Mouse (Mus musculus) embryonic facial prominence, embryonic 11.5 days (tissue): Measurements from ENCODE around the gene Ltf. TPM values are rescaled to one million over a fixed set of nuclear protein-coding genes. Genes with fewer than 3 reads are reported as not detected.

Source experiments
- ATAC-seq: fragments of 200-750 bp; cut with Nextera tagmentation; replicated peaks from 2 replicates; pipeline ENCODE4 v1.8.0; 2017; ENCODE audit warnings: low read depth; ENCODE audit not compliant: insufficient number of reproducible peaks, low FRiP score, low TSS enrichment
- DNase-seq: peaks from one replicate; pipeline ENCODE4 v3.0.0-alpha.2; 2015; ENCODE audit warnings: low spot score
- H3K27ac ChIP-seq: fragments of 300-500 bp; sonication (generic); replicated peaks from 2 replicates; pipeline ENCODE4 v1.5.1; 2014; ENCODE audit warnings: mild to moderate bottlenecking, low read depth, low read length, control low read depth
- H3K27me3 ChIP-seq: fragments of 300-500 bp; sonication (generic); 2 replicates; pipeline ENCODE4 v1.6.1; 2014; ENCODE audit warnings: mild to moderate bottlenecking, low read length, moderate library complexity, mixed read lengths; ENCODE audit not compliant: control insufficient read depth, insufficient read depth
- H3K36me3 ChIP-seq: fragments of 300-500 bp; sonication (generic); replicated peaks from 2 replicates; pipeline ENCODE4 v1.6.1; 2014; ENCODE audit warnings: low read depth, mild to moderate bottlenecking, low read length, moderate library complexity, mixed read lengths; ENCODE audit not compliant: control insufficient read depth, insufficient read depth
- H3K4me1 ChIP-seq: fragments of 300-500 bp; sonication (generic); 2 replicates; pipeline ENCODE4 v1.6.1; 2014; ENCODE audit warnings: low read length, mixed read lengths; ENCODE audit not compliant: control insufficient read depth, insufficient read depth
- H3K4me2 ChIP-seq: fragments of 300-500 bp; sonication (generic); 2 replicates; pipeline ENCODE4 v1.6.1; 2014; ENCODE audit warnings: low read depth, mild to moderate bottlenecking, control low read depth, low read length, moderate library complexity
- H3K4me3 ChIP-seq: fragments of 300-500 bp; sonication (generic); 2 replicates; pipeline ENCODE4 v1.5.1; 2014; ENCODE audit warnings: low read depth, low read length, control low read depth
- H3K9ac ChIP-seq: fragments of 300-500 bp; sonication (generic); replicated peaks from 2 replicates; pipeline ENCODE4 v1.6.1; 2014; ENCODE audit warnings: mild to moderate bottlenecking, control low read depth, low read length
- H3K9me3 ChIP-seq: fragments of 300-500 bp; sonication (generic); replicated peaks from 2 replicates; pipeline ENCODE4 v1.6.1; 2016; ENCODE audit warnings: mild to moderate bottlenecking, low read length, inconsistent platforms, mixed read lengths; ENCODE audit not compliant: control insufficient read depth
- WGBS: fragments of 180-500 bp; shearing (Covaris S2); extraction: QIAGEN DNeasy Blood & Tissue Kit; methylation state at CpG from one replicate; pipeline ENCODE4 v1.1.7; 2014; 5-methylcytosine and 5-hydroxymethylcytosine counted together
- polyA plus RNA-seq: library from polyadenylated mRNA; unstranded; fragments of >200 nt; fragmentation: Nextera tagmentation; extraction: Ambion mirVana; gene quantifications from 2 replicates; pipeline ENCODE4 v1.2.1, GENCODE M21; 2014

Gene Ltf
- polyA plus RNA-seq, 1 experiment from 2014 or later = 1.1 TPM

DNA sequence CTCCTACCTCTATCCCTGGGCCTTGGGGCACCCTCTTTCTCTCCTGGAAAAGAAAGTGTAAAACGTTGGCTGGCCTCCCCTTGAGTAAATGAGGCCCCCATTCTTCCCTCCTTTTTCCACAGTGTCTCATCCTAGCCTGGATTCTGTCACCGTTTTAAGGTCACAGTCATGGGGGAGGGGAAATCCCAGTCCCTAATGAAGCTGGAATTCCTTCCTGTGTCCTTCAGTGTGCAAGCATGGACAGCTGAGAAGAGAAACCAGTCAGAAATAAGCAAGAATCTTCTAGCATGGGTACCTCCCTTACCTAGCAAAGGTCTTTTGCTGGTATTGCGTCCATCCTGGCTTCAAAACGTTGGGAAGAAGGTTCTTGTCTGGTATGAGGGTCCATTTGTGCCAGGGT lies 29.9 kb upstream of the Ltf start:
- Histone ChIP-seq H3K9ac (no peak overlapping the region), H3K27me3 (no peaks in the 10 kb centered on the region), H3K9me3 (no peaks in the 10 kb centered on the region), H3K27ac (no peak overlapping the region), H3K4me2 (no peak overlapping the region), H3K36me3 (no peaks in the 10 kb centered on the region), H3K4me1 (no peaks in the 10 kb centered on the region), H3K4me3 (no peak overlapping the region)
- WGBS = 70% methylated on average over 4 of the region's 4 CpGs
- DNase-seq (no peak), ATAC-seq (no peak)

DNA sequence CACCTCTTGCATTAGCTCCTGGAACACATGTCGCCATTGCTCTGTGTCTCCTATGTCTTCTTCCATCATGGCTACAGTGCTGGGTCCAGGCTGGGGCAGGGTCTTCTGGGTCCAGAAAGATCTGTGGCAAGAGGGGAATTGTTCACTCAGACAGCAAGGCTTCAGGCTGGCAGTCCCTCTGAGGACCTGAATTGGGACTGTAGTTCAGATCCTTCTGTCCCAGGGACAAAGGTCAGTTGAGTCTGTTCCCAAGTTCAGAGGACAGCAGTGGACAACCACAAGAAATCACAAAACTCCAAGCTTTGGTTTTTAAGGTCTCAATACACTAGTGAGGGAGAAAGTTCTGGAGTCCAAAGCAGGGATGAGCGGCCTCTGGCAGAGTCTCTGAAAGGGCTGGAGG lies 29.5 kb upstream of the Ltf start:
- Histone ChIP-seq H3K9ac (no peak overlapping the region), H3K36me3 (no peaks in the 10 kb centered on the region), H3K9me3 (no peaks in the 10 kb centered on the region), H3K27ac (no peak overlapping the region), H3K4me2 (no peak overlapping the region), H3K4me1 (no peaks in the 10 kb centered on the region), H3K4me3 (no peak overlapping the region), H3K27me3 (no peaks in the 10 kb centered on the region)
- 82% methylated on average over 2 of the region's 2 CpGs for WGBS
- DNase-seq (no peak), ATAC-seq (no peak)

DNA sequence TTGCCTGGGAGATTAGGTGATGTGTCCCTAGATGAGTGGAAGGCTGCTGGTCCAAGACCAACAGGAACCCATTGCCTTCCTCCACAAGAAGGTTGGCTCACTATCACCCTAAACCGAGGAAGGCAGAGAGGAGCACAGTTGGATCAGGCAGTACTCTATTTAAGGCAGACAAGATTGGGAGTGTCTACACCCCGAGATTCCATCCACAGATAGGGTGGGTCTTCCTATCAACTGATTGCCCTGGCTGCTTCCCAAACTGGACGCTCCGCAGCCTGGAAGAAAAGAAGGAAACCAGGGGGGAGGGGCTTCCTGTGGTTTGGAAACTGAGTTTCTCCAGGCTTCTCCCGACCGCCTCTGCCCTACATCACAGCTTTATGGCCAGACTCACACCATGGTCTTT lies 28.9 kb upstream of the Ltf start, which contains the start of gene Rtp3:
TSS of gene Rtp3 (minus strand) at position 380 of the 400 bp plus-strand sequence.
- no peak within 1 kb of the TSS for H3K4me2 ChIP-seq
- H3K27me3 ChIP-seq = no peaks in the 10 kb centered on the region
- H3K9ac ChIP-seq = no peak within 1 kb of the TSS
- 59% methylated on average over 6 of the region's 6 CpGs for WGBS
- H3K36me3 ChIP-seq = no peaks in the 10 kb centered on the region
- DNase-seq = no peak
- no peaks in the 10 kb centered on the region for H3K9me3 ChIP-seq
- no peaks in the 10 kb centered on the region for H3K4me1 ChIP-seq
- ATAC-seq = no peak
- H3K4me3 ChIP-seq = no peak within 1 kb of the TSS
- no peak within 1 kb of the TSS for H3K27ac ChIP-seq

GRCm38 (mm10) chr9:110993281-110993709 lies 25.8 kb upstream of the Ltf start:
- DNase-seq (peak; percentile 23), ATAC-seq (no peak)
- Histone ChIP-seq H3K36me3 (no peaks in the 10 kb centered on the region), H3K9ac (no peak overlapping the region), H3K27me3 (no peaks in the 10 kb centered on the region), H3K4me3 (no peak overlapping the region), H3K4me2 (no peak overlapping the region), H3K9me3 (no peaks in the 10 kb centered on the region), H3K4me1 (no peaks in the 10 kb centered on the region), H3K27ac (no peak overlapping the region)
- WGBS = 32% methylated on average over 3 of the region's 3 CpGs

DNA sequence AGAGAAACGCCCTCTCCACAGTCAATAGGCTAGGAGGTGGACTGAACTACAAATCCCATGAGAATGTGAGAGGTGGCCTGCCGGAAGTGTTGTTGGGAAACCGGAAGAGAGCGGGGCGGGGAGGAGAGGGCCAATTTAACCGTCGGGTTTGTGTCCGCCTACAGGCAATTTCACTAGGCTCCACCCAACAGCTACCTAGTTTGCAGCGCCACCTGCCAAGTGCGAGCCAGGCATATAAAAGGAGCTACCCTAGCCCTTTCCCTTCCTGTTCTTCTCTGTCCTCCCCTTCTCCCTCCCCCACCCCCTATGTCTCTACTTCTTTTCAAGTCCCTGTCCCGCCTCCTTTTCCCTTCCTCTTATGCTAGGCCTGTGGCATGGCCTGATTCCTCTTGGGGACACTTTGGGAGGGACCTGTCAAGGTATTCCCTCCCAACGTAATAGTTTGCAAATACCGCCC lies 24.3 kb upstream of the Ltf start:
- Histone ChIP-seq H3K4me2 (peak overlapping the region; percentile 43), H3K36me3 (no peaks in the 10 kb centered on the region), H3K4me1 (no peaks in the 10 kb centered on the region), H3K9me3 (no peaks in the 10 kb centered on the region), H3K27ac (no peak overlapping the region), H3K9ac (no peak overlapping the region), H3K4me3 (peak overlapping the region; percentile 28), H3K27me3 (no peaks in the 10 kb centered on the region)
- WGBS = 8% methylated on average over 13 of the region's 13 CpGs
- DNase-seq (peak; percentile 87), ATAC-seq (peak; percentile 58)

DNA sequence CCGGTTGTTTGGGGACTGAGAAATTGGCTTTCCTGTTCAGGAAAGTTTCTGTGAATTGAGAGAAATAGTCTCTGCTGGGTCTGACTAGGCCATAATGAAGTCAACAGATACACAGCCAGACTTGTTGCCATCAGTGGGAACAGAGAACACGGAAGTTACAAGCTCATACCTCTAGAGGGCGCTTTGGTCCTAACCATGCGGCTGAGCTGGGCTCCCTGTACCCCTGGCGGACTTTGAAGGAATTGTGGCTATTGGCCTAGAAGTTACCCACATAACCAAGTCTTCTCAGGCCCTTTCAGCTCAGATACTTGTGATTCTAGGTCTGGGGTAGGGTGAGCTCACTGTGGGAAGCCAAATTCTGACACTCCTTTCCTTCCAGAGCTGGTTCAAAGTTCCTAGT lies 21.8 kb upstream of the Ltf start:
- Histone ChIP-seq H3K4me3 (no peak overlapping the region), H3K4me2 (no peak overlapping the region), H3K27ac (no peak overlapping the region), H3K9me3 (no peaks in the 10 kb centered on the region), H3K9ac (no peak overlapping the region), H3K4me1 (no peaks in the 10 kb centered on the region), H3K27me3 (no peaks in the 10 kb centered on the region), H3K36me3 (no peaks in the 10 kb centered on the region)
- WGBS = 2% methylated on average over 5 of the region's 5 CpGs
- peak; percentile 90 for DNase-seq
- no peak; the same call in 1 of the 2 replicates for ATAC-seq

- no peaks in the 10 kb centered on the region for H3K9me3 ChIP-seq
- no peak overlapping the region for H3K4me2 ChIP-seq
- H3K4me3 ChIP-seq = no peak overlapping the region
- DNase-seq (no peak), ATAC-seq (no peak)
- H3K9ac ChIP-seq = no peak overlapping the region
- H3K4me1 ChIP-seq = no peaks in the 10 kb centered on the region
- 95% methylated on average over 2 of the region's 2 CpGs for WGBS
- no peaks in the 10 kb centered on the region for H3K27me3 ChIP-seq
- H3K27ac ChIP-seq = no peak overlapping the region
- no peaks in the 10 kb centered on the region for H3K36me3 ChIP-seq
Measured at GRCm38 (mm10) chr9:110999056-110999455, 20.0 kb upstream of the Ltf start.

- DNase-seq = no peak
- Histone ChIP-seq H3K9me3 (no peaks in the 10 kb centered on the region), H3K27me3 (no peaks in the 10 kb centered on the region), H3K4me2 (no peak overlapping the region), H3K27ac (no peak overlapping the region), H3K9ac (no peak overlapping the region), H3K4me1 (no peaks in the 10 kb centered on the region), H3K4me3 (no peak overlapping the region), H3K36me3 (no peaks in the 10 kb centered on the region)
- 77% methylated on average over 10 of the region's 10 CpGs for WGBS
- no peak for ATAC-seq
Measured at GRCm38 (mm10) chr9:110999856-111000255, 19.2 kb upstream of the Ltf start.
